Mouse (Mus musculus): ENCODE data around the gene Fam186b. TPM values are rescaled to one million over a fixed set of nuclear protein-coding genes. Genes with fewer than 3 reads are reported as not detected.

Gene Fam186b
- polyA plus RNA-seq, 1 experiment = 0.36 TPM

- TF ChIP-seq CTCF (IDR thresholded peaks at IDR 0.05; ENCODE audit: borderline replicate concordance, extremely low read depth, insufficient read depth, insufficient read length) (no peak), POLR2A (IDR thresholded peaks at IDR 0.05; ENCODE audit: borderline replicate concordance, extremely low read depth, insufficient read depth, insufficient read length, poor library complexity, severe bottlenecking) (no peak)
- no peak for DNase-seq (ENCODE audit: low read depth)
Measured at GRCm38 (mm10) chr15:99333676-99334065, 38.0 kb upstream of the Fam186b start.

DNA sequence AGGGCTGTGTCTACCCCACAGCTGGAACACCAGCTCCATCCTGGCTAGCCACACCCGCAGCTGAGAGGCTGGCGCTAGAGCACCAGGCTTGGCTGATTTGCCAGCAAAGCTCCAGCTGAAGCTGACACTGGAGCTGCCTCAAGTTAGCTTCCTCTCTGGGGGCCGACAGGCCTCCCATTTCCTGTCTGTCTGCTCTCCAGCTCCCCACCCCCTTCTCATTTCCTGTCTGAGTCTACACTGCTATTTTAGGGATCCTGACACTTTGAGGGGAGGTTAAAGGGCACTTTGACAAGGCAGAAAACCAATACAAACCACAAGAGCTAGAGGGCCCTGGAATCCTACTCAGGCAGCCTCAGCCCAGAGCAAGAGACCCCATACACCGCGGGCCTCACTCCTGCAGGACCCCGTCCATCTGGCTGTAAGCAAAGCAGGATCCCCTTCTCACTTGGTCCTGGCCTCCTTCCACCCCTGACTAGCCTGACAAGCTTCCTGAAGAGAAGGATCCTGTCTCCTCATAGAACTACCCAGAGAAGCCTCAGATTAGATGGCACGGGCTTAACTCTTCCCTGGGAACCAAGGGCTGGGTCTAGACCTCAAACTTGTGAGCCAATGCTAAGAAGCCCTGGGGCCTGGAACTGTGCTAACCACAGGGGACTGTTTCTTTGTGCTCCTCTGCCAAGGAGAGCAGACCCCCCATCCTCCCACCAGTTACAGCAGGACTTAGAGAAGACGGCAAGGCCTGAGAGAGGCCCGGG is 37.4 kb upstream of the Fam186b start:
- DNase-seq (ENCODE audit: low read depth) = peak; percentile 52
- TF ChIP-seq CTCF (IDR thresholded peaks at IDR 0.05; ENCODE audit: borderline replicate concordance, extremely low read depth, insufficient read depth, insufficient read length) (no peak), POLR2A (IDR thresholded peaks at IDR 0.05; ENCODE audit: borderline replicate concordance, extremely low read depth, insufficient read depth, insufficient read length, poor library complexity, severe bottlenecking) (no peak)

DNA sequence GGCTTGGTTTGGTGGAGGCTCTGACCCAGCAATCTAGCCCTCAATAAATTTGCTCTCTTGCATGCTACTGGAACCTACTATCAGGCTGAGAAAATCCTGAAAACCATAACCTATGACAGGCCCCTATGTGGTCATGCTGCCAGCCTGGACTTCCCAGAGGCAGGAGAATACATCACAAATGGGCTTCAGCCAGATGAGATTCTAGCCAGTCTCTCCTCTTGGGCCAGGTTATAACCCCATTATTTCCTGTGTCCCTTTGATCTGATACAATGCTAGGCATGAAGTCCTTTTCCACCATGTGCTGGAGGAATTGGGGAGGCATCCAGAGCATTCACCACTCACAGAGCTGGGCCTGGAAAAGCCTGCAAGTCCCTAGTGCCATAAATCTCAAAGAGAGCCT is 36.4 kb upstream of the Fam186b start:
- TF ChIP-seq CTCF (IDR thresholded peaks at IDR 0.05; ENCODE audit: borderline replicate concordance, extremely low read depth, insufficient read depth, insufficient read length) (no peak), POLR2A (IDR thresholded peaks at IDR 0.05; ENCODE audit: borderline replicate concordance, extremely low read depth, insufficient read depth, insufficient read length, poor library complexity, severe bottlenecking) (no peak)
- DNase-seq (ENCODE audit: low read depth) = no peak

DNA sequence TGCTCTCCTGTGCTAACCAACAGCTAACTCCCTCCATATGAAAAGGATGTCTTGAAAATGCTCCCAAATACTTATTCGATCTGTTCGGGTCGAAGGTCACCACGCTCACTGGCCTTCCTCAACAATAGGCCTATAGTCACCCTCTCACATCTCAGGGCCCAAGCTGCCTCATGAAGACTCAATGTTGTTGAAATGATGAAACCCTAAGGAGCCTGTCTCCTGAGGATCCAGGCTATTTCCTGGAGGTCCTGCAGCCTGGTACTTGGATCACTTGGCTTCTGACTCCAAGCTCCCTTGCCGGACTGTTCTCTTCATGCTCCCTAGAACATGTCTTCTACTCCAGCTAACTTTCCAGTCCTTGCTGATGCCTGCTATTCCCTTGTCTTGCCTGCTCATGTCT is 35.7 kb upstream of the Fam186b start:
- DNase-seq (ENCODE audit: low read depth) = no peak
- TF ChIP-seq CTCF (IDR thresholded peaks at IDR 0.05; ENCODE audit: borderline replicate concordance, extremely low read depth, insufficient read depth, insufficient read length) = no peak
- TF ChIP-seq POLR2A (IDR thresholded peaks at IDR 0.05; ENCODE audit: borderline replicate concordance, extremely low read depth, insufficient read depth, insufficient read length, poor library complexity, severe bottlenecking) = no peak

DNA sequence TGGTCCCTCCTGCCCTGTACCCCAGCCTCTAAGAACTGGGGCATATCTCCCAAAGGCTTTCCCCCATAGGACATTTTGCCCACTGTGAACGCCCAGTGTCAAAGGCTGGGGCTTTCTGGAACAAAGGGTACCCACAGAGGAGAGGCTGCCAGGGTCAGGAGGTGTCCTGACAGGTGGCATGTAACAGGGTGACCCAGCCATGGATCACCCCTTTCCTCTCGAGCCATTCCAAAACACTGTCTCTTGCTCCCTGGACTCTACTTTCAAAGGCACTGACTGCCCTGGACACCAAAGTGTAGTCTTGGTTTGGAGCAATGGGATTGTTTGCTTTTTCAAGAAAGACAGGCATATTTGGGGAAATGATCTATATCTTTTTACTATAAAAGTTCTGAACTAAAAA is 34.6 kb upstream of the Fam186b start:
- no peak for DNase-seq (ENCODE audit: low read depth)
- TF ChIP-seq CTCF (IDR thresholded peaks at IDR 0.05; ENCODE audit: borderline replicate concordance, extremely low read depth, insufficient read depth, insufficient read length) (no peak), POLR2A (IDR thresholded peaks at IDR 0.05; ENCODE audit: borderline replicate concordance, extremely low read depth, insufficient read depth, insufficient read length, poor library complexity, severe bottlenecking) (no peak)

GRCm38 (mm10) chr15:99328011-99328410 is 32.3 kb upstream of the Fam186b start:
- TF ChIP-seq POLR2A (IDR thresholded peaks at IDR 0.05; ENCODE audit: borderline replicate concordance, extremely low read depth, insufficient read depth, insufficient read length, poor library complexity, severe bottlenecking) = no peak
- TF ChIP-seq CTCF (IDR thresholded peaks at IDR 0.05; ENCODE audit: borderline replicate concordance, extremely low read depth, insufficient read depth, insufficient read length) = no peak
- DNase-seq (ENCODE audit: low read depth) = no peak

DNA sequence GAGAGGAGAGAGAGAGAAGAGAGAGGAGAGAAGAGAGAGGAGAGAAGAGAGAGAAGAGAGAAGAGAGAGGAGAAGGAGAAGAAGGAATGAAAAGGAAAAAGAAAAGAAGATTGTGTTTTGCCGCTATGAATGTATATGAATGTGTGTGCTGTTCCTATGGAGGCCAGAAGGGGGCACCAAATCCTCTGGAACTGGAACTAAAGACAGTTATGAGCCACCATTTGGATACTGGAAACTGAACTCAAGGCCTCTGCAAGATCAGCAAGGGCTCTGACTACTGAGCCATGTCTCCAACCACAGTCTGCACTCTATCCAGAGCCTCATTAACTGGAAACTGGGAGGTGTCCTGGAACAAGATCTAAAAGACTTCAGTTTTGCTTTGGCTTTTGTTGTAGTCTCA is 31.3 kb upstream of the Fam186b start:
- DNase-seq (ENCODE audit: low read depth) = no peak
- no peak for TF ChIP-seq POLR2A (IDR thresholded peaks at IDR 0.05; ENCODE audit: borderline replicate concordance, extremely low read depth, insufficient read depth, insufficient read length, poor library complexity, severe bottlenecking)
- peak; percentile 52; the same call in 1 of the 2 replicates for TF ChIP-seq CTCF (IDR thresholded peaks at IDR 0.05; ENCODE audit: borderline replicate concordance, extremely low read depth, insufficient read depth, insufficient read length)

GRCm38 (mm10) chr15:99326407-99326806 is 30.7 kb upstream of the Fam186b start:
- TF ChIP-seq POLR2A (IDR thresholded peaks at IDR 0.05; ENCODE audit: borderline replicate concordance, extremely low read depth, insufficient read depth, insufficient read length, poor library complexity, severe bottlenecking) (no peak), CTCF (IDR thresholded peaks at IDR 0.05; ENCODE audit: borderline replicate concordance, extremely low read depth, insufficient read depth, insufficient read length) (no peak)
- DNase-seq (ENCODE audit: low read depth) = no peak

DNA sequence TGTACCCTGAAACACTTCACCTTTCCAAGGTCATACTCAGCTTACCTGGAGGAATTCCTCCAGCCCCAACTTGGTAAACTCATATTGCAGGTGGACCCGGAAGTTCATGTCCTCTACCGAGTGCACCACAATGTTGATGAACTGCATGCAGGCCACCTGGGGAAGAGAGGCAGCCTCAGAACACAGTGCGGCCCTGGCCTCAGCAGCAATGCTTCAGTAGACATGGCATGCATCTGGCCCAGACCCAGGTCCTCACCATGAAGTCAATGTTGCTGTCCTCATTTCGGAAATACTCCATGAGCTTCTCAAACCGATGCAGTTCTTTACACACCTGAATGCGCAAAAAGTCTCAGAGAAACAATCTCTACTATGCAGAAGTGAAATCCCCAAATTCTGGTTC is 29.9 kb upstream of the Fam186b start:
- no peak for DNase-seq (ENCODE audit: low read depth)
- TF ChIP-seq CTCF (IDR thresholded peaks at IDR 0.05; ENCODE audit: borderline replicate concordance, extremely low read depth, insufficient read depth, insufficient read length) = no peak
- no peak for TF ChIP-seq POLR2A (IDR thresholded peaks at IDR 0.05; ENCODE audit: borderline replicate concordance, extremely low read depth, insufficient read depth, insufficient read length, poor library complexity, severe bottlenecking)

GRCm38 (mm10) chr15:99324151-99324550 is 28.5 kb upstream of the Fam186b start:
- TF ChIP-seq CTCF (IDR thresholded peaks at IDR 0.05; ENCODE audit: borderline replicate concordance, extremely low read depth, insufficient read depth, insufficient read length) (no peak), POLR2A (IDR thresholded peaks at IDR 0.05; ENCODE audit: borderline replicate concordance, extremely low read depth, insufficient read depth, insufficient read length, poor library complexity, severe bottlenecking) (no peak)

GRCm38 (mm10) chr15:99320978-99321377 is 25.3 kb upstream of the Fam186b start:
- no peak for TF ChIP-seq CTCF (IDR thresholded peaks at IDR 0.05; ENCODE audit: borderline replicate concordance, extremely low read depth, insufficient read depth, insufficient read length)
- TF ChIP-seq POLR2A (IDR thresholded peaks at IDR 0.05; ENCODE audit: borderline replicate concordance, extremely low read depth, insufficient read depth, insufficient read length, poor library complexity, severe bottlenecking) = no peak
- DNase-seq (ENCODE audit: low read depth) = no peak

More at GRCm38 (mm10) chr15:99324151-99324550, 28.5 kb upstream of the Fam186b start:
- no peak for DNase-seq (ENCODE audit: low read depth)

GRCm38 (mm10) chr15:99320168-99320674 is 24.5 kb upstream of the Fam186b start:
- no peak for DNase-seq (ENCODE audit: low read depth)
- TF ChIP-seq POLR2A (IDR thresholded peaks at IDR 0.05; ENCODE audit: borderline replicate concordance, extremely low read depth, insufficient read depth, insufficient read length, poor library complexity, severe bottlenecking) (no peak), CTCF (IDR thresholded peaks at IDR 0.05; ENCODE audit: borderline replicate concordance, extremely low read depth, insufficient read depth, insufficient read length) (no peak)
